Mouse (Mus musculus) heart, embryonic 10.5 days (tissue): ENCODE measurements around the gene Mapk8ip3. TPM values are rescaled to one million over a fixed set of nuclear protein-coding genes. Genes with fewer than 3 reads are reported as not detected.

Experiments used
- DNase-seq: peaks from one replicate; pipeline ENCODE4 v3.0.0-alpha.2; 2017; ENCODE audit warnings: low spot score
- H3K27ac ChIP-seq: fragments of 300-500 bp; sonication (generic); 2 replicates; pipeline ENCODE4 v1.5.1; 2016; ENCODE audit warnings: mild to moderate bottlenecking
- H3K27me3 ChIP-seq: fragments of 300-500 bp; sonication (generic); 2 replicates; pipeline ENCODE4 v1.6.1; 2016; ENCODE audit warnings: mild to moderate bottlenecking; ENCODE audit not compliant: poor library complexity, insufficient read depth, severe bottlenecking
- H3K36me3 ChIP-seq: fragments of 300-500 bp; sonication (generic); 2 replicates; pipeline ENCODE4 v1.6.1; 2016; ENCODE audit warnings: mild to moderate bottlenecking, moderate library complexity
- H3K4me1 ChIP-seq: fragments of 300-500 bp; sonication (generic); 2 replicates; pipeline ENCODE4 v1.6.1; 2016; ENCODE audit warnings: mild to moderate bottlenecking
- H3K4me3 ChIP-seq: fragments of 300-500 bp; sonication (generic); 2 replicates; pipeline ENCODE4 v1.5.1; 2016; ENCODE audit warnings: mild to moderate bottlenecking, moderate library complexity
- H3K9me3 ChIP-seq: fragments of 300-500 bp; sonication (generic); 2 replicates; pipeline ENCODE4 v1.6.1; 2016; ENCODE audit warnings: mild to moderate bottlenecking, moderate library complexity
- WGBS: fragments of 180-500 bp; shearing (Covaris S2); methylation state at CpG from one replicate; pipeline ENCODE4 v1.1.7; 2016; 5-methylcytosine and 5-hydroxymethylcytosine counted together
- polyA plus RNA-seq: library from polyadenylated mRNA; unstranded; fragments of >200 nt; fragmentation: Nextera tagmentation; extraction: Ambion mirVana; gene quantifications from 2 replicates; pipeline ENCODE4 v1.2.1, GENCODE M21; 2016

The Mapk8ip3 gene
- polyA plus RNA-seq, 1 experiment from 2014 or later, result 36.3 TPM

DNA sequence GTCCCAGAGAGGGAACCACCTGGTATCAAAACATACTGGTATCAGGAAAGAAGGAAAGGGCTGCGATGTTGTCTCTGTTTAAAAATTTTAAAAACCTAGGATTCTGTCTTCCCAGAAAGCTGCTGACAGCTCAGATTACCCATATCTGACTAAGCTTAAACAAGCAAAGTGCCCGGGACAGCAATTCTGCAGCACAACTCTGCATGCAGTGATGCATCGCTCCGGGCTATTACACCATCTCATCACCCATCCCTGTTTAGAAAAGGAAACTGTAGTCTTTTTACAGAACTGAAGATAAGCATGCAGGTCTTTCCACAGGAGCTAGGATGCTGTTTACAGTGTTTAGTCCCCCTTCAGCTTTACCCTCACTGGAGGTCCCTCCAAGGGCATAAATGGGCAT, 1.9 kb downstream of the Mapk8ip3 start:
- 0 out of 2 replicates have a peak overlapping the region, but pooled peaks have one; percentile 31 for H3K27ac ChIP-seq
- WGBS, result 40% methylated on average over 4 of the region's 4 CpGs
- peaks cover 13% of the 10 kb centered on the region for H3K36me3 ChIP-seq
- no peaks in the 10 kb centered on the region for H3K9me3 ChIP-seq
- no peaks in the 10 kb centered on the region for H3K27me3 ChIP-seq
- DNase-seq, result no peak
- H3K4me1 ChIP-seq, result peaks cover 18% of the 10 kb centered on the region
- H3K4me3 ChIP-seq, result peak overlapping the region; percentile 85

DNA sequence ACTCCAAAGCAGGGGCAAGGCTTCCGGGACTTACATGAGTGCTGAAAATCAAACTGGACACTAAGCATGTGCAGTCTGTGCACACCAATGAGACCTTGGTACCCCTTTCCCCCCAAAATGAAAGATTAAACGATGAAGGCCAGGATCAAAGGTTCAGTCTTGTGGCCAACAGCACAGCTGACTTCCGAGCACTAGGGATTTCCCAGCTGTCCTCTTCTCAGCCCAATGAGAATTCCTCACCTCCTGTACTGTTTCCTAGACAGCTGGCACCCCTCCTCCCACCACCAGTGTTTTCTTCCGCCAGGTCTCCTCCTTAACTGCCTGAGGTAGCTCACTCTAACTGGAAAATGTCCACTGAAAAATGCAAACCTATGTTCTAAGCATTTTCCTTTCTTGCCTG, 3.6 kb downstream of the Mapk8ip3 start:
- 87% methylated on average over 4 of the region's 4 CpGs for WGBS
- Histone ChIP-seq H3K9me3 (no peaks in the 10 kb centered on the region), H3K4me1 (peaks cover 18% of the 10 kb centered on the region), H3K27me3 (no peaks in the 10 kb centered on the region), H3K36me3 (peaks cover 14% of the 10 kb centered on the region), H3K4me3 (no peak overlapping the region), H3K27ac (no peak overlapping the region)
- DNase-seq, result no peak

DNA sequence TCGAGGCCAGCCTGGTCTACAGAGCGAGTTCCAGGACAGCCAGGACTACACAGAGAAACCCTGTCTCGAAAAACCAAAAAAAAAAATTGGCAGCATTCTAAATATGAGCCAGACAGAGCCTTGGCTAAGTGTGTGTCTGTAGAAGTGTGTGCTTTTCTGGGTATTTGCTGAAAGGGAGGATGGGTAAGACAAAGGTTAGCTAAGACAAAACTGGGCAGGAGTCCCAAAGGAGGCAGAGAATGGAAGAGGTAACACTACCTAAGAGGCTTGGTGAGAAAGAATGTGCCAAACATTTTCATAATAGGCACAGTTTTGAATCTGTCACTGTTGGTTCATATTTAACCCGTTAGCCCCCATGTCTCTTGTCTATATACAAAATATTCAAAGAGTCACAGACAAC, 4.3 kb downstream of the Mapk8ip3 start:
- Histone ChIP-seq H3K36me3 (peaks cover 21% of the 10 kb centered on the region), H3K9me3 (no peaks in the 10 kb centered on the region), H3K4me1 (peaks cover 18% of the 10 kb centered on the region), H3K27ac (no peak overlapping the region), H3K27me3 (no peaks in the 10 kb centered on the region), H3K4me3 (no peak overlapping the region)
- no peak for DNase-seq
- WGBS, result 96% methylated on average over 4 of the region's 4 CpGs

DNA sequence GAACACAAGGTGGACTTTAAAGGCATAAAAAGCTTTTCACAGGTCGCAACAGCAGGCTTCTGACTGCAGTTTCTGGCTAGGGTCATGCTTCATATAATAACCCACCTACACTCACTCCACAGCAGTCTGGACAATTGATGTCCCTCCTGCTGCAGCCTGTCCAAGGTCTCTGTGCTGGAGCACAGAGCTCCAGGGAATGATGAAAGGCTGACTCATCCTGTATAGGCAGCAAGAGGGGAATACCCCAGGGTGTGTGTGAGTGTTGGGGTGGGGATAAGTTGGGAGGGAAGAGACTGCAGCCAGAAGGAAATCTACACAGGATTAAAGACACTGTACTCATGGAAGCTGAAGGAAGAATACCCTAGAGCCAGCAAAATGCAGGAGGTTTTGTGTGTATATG, 7.3 kb downstream of the Mapk8ip3 start:
- H3K36me3 ChIP-seq, result peaks cover 50% of the 10 kb centered on the region

DNA sequence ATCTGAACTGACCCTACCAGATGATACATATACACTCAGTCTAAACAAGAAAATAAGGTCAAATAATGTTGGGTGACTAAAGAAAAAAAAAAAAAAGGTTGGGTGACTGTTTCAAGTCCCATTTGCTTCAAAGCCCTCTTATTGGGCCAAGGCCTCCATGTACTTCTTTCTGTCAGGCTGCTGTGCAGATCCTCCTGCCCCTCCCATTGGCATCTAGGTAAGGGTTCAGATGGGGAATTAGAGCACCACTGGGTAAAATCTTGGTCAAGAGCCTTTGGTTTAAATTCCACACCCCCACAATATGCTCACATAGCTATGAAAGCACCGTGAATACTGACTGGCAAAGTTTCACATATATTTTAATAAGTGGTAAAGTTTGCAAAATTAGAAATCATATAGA, 13.5 kb downstream of the Mapk8ip3 start:
- H3K4me3 ChIP-seq, result no peak overlapping the region
- WGBS, result 96% methylated on average over 1 of the region's 1 CpGs

More for the DNA sequence above, 7.3 kb downstream of the Mapk8ip3 start:
- DNase-seq, result no peak
- peaks cover 4% of the 10 kb centered on the region; the same call in 1 of the 2 replicates for H3K4me1 ChIP-seq
- no peak overlapping the region for H3K4me3 ChIP-seq
- WGBS, result 82% methylated on average over 1 of the region's 1 CpGs
- H3K27me3 ChIP-seq, result no peaks in the 10 kb centered on the region
- H3K27ac ChIP-seq, result no peak overlapping the region
- no peaks in the 10 kb centered on the region for H3K9me3 ChIP-seq

DNA sequence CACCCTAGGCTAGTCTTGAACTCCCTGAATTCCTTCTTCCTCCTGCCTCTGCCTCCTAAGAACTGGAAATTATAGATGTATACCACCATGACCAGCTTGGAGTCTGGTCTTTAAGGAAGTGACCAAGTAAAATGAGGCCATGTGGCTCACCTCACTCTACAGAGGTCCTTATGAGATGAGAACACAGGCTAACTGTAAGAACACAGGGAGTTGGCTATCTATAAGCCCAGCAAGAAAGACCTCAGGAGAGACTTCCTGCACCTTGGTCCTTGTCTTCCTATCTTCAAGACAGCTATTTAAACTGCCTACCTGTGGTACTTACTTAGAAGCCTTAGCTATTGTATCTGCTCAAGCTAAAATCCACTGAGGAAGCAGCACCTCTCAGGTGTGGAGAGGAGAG, 22.8 kb downstream of the Mapk8ip3 start:
- DNase-seq, result no peak
- no peak overlapping the region for H3K27ac ChIP-seq
- H3K4me1 ChIP-seq, result no peaks in the 10 kb centered on the region
- H3K36me3 ChIP-seq, result peaks cover 99% of the 10 kb centered on the region
- no peak overlapping the region for H3K4me3 ChIP-seq
- no peaks in the 10 kb centered on the region for H3K9me3 ChIP-seq
- no peaks in the 10 kb centered on the region for H3K27me3 ChIP-seq

More for the DNA sequence above, 13.5 kb downstream of the Mapk8ip3 start:
- H3K36me3 ChIP-seq, result peaks cover 100% of the 10 kb centered on the region
- no peak overlapping the region for H3K27ac ChIP-seq
- no peaks in the 10 kb centered on the region for H3K4me1 ChIP-seq
- DNase-seq, result no peak
- no peaks in the 10 kb centered on the region for H3K9me3 ChIP-seq
- H3K27me3 ChIP-seq, result no peaks in the 10 kb centered on the region

DNA sequence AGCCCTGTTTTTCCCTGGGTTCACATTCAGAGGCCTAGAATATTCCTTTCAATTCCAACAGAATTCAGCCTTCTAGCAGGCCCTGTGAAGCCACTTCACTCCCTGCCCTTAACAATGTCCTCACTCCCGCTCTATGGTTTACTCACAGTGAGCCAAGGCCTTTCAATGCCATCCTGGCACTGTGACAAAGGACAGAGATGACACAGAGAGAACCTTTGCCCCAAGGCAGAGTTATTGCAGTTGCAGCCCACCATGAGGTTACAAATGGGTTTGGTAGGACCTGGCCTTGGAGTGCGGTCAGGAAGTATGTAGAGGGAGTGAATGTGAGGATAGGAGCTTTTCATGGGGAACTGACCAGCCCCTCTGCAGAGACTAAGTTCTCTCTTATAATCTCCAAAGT, 29.2 kb downstream of the Mapk8ip3 start:
- peaks cover 100% of the 10 kb centered on the region for H3K36me3 ChIP-seq
- H3K4me3 ChIP-seq, result no peak overlapping the region
- H3K4me1 ChIP-seq, result peaks cover 2% of the 10 kb centered on the region; the same call in 1 of the 2 replicates
- WGBS, result 92% methylated on average over 2 of the region's 2 CpGs
- H3K9me3 ChIP-seq, result no peaks in the 10 kb centered on the region
- H3K27me3 ChIP-seq, result no peaks in the 10 kb centered on the region
- no peak for DNase-seq
- H3K27ac ChIP-seq, result no peak overlapping the region

DNA sequence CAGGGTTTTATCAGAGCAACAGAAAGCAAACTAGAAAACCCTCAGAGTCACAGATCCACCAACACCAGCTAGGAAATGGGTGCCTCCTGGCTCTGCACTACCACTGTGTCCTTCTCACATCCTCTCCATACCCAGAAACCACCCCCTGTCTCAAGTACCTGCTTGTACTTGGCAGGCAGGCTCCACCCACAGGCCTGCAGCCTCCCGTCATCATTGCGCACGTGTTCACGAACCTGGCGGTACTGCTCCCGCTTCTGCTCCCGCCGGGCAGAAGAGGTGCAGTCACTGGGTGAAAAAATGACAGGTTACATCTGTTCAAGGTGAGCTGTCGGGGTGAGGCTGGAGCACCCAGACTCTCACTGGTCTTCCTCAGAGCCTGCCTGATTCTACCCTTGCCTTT, 33.0 kb downstream of the Mapk8ip3 start:
- Histone ChIP-seq H3K4me3 (no peak overlapping the region), H3K27me3 (no peaks in the 10 kb centered on the region), H3K4me1 (peaks cover 9% of the 10 kb centered on the region; the same call in 1 of the 2 replicates), H3K9me3 (no peaks in the 10 kb centered on the region), H3K27ac (no peak overlapping the region), H3K36me3 (peaks cover 100% of the 10 kb centered on the region)
- WGBS, result 94% methylated on average over 9 of the region's 9 CpGs
- no peak for DNase-seq

DNA sequence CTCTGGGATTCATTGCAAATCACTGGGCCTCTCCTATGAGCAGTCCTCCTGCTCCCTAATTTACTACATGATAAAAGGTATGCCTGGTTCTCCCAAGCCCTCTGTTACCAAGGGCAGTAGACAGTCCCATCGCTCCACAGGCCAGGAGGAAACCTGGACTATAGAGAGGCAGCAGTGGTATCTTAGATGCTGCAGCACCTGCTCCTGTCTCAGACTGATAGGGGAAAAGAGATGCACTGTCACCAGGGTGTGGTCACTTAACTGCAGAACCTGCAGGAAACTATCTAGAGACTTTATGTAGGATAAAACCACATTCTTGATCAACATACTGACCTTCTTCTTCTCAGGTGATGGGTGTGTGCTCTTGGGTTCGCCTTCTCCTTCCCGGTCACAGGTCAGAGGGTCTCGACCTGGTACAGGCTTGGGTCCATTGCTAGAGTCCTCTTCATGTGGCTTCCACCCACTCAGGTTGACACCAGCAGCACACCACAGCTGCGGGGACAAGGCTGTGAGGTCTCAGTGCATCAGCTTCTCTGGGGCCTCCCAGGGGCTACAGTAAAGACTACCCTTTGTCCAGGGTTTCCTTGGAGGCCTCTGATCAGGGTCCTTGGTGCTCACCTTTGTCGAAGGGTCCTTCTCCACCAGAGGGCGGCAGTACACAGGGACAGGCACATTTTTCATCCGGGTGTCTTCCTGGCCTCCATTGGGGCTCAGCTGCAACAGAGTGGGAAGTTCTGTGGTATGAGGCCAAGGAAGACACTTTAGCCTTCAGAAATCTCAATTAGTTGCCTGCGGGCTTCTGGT, 33.9 kb downstream of the Mapk8ip3 start:
- peaks cover 14% of the 10 kb centered on the region for H3K4me1 ChIP-seq
- no peak overlapping the region for H3K4me3 ChIP-seq
- H3K9me3 ChIP-seq, result no peaks in the 10 kb centered on the region
- H3K27ac ChIP-seq, result peak overlapping the region; percentile 52; the same call in 1 of the 2 replicates
- 74% methylated on average over 9 of the region's 9 CpGs for WGBS
- H3K27me3 ChIP-seq, result no peaks in the 10 kb centered on the region
- DNase-seq, result peak; percentile 86
- H3K36me3 ChIP-seq, result peaks cover 100% of the 10 kb centered on the region

DNA sequence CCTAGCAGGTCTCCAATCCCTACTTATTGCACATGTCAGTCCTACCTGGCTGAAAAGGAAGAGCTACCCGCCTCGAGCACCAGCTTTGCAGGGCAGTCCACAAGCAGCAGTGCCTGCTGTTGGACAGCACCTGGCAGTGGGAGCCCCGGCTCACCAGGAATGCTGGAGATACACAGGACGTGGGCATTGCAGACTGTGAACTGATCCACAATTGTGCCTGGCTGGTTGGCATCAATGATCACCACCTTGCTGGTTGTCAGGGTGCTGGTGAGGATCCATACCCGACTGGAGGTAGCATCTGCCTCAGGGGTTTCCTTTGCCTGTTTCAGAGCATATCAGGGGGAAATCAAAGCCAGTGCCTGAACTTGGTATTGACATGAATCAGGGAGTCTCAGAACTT, 34.7 kb downstream of the Mapk8ip3 start:
- WGBS, result 91% methylated on average over 5 of the region's 5 CpGs

DNA sequence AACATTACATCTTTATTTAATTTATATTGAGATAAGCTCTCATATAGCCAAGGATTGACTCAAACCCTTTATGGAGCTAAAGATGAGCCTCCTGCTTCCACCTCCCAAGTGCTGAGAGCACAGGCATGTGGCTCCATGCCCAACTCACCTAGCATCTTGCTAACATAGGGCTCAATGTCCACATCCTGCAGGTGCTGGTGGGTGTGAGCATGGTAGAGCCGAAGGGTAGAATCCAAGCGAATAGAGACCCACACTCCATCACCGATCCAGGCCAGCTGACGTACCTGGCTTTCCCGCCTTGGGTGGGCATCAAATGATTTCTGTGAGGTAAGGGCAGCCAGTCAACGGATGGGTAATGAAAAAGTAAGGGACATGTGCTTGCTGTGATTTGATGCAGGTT, 36.8 kb downstream of the Mapk8ip3 start:
- no peak overlapping the region for H3K27ac ChIP-seq
- no peaks in the 10 kb centered on the region for H3K27me3 ChIP-seq
- peaks cover 36% of the 10 kb centered on the region for H3K4me1 ChIP-seq
- DNase-seq, result no peak
- H3K9me3 ChIP-seq, result no peaks in the 10 kb centered on the region
- H3K36me3 ChIP-seq, result peaks cover 84% of the 10 kb centered on the region
- WGBS, result 93% methylated on average over 6 of the region's 6 CpGs
- H3K4me3 ChIP-seq, result no peak overlapping the region

More for the DNA sequence above, 34.7 kb downstream of the Mapk8ip3 start:
- Histone ChIP-seq H3K4me3 (no peak overlapping the region), H3K9me3 (no peaks in the 10 kb centered on the region), H3K27me3 (no peaks in the 10 kb centered on the region), H3K27ac (no peak overlapping the region), H3K36me3 (peaks cover 100% of the 10 kb centered on the region), H3K4me1 (peaks cover 22% of the 10 kb centered on the region)
- no peak for DNase-seq

DNA sequence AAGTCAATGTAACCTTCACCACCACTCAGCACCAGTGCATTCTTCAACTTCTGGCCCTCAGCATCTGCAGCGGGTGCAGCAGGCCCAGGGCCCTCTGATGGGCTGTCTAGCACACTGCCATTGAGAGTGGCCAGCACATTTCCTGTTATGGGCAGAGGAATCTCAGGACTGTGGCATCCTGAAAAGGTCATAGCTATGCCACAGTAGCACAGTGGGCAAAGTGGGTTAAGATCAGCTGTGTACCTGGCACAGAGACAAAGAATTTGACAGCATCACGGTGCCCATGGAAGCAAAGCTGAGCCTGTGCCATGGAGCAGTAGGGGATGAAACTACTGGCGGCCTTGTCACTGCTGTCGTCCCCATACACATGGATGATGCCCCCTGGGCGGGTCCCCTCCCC, 37.6 kb downstream of the Mapk8ip3 start:
- WGBS, result 79% methylated on average over 5 of the region's 5 CpGs
- H3K4me3 ChIP-seq, result no peak overlapping the region
- peaks cover 75% of the 10 kb centered on the region for H3K36me3 ChIP-seq
- no peaks in the 10 kb centered on the region for H3K9me3 ChIP-seq
- no peak for DNase-seq
- no peaks in the 10 kb centered on the region for H3K27me3 ChIP-seq
- H3K27ac ChIP-seq, result no peak overlapping the region
- H3K4me1 ChIP-seq, result peaks cover 41% of the 10 kb centered on the region

DNA sequence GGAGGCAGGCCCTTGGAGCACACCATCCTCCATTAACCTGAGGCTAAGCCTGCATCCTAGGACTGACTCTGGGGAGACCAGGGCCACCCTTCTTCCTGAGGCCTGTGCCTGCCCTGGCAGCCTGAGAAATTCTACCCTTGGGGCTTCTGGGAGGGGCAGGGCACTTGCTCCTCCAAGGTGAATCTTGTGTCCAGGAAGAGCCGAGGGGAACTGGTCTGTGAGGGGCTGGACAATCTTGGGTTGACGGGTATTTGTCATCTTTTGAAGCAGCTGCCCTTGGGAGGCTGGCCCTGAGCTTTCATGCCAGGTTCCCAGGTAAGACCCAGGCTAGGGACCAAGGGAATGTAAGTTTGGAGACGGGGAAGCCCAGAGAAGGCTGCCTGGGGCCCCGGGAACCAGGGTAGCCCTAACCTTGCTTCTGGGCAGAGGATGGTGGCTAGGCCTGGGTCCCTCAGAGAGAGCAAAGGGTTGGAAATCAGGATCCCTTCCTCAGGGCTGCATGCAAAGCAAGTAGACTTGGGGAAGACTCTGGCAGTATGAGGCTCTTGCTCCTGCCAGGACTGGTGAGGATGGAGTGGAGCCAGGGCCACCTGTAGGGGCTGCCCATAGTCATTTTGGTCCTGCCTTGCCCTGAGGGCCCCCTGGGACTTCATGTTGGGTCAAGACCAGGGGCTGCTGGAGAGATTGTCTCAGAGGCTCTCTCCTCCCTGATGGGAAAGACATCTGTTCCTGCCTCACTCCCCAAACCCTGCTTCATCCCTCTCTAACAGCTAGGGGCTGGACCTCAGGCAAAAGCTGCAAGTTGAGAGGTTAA, 38.5 kb downstream of the Mapk8ip3 start:
- H3K27ac ChIP-seq, result no peak overlapping the region
- H3K36me3 ChIP-seq, result peaks cover 71% of the 10 kb centered on the region
- 76% methylated on average over 4 of the region's 4 CpGs for WGBS

More for the DNA sequence above, 38.5 kb downstream of the Mapk8ip3 start:
- Histone ChIP-seq H3K4me3 (peak overlapping the region; percentile 93; the same call in 1 of the 2 replicates), H3K4me1 (peaks cover 48% of the 10 kb centered on the region), H3K9me3 (no peaks in the 10 kb centered on the region), H3K27me3 (no peaks in the 10 kb centered on the region)
- no peak for DNase-seq
